Mouse (Mus musculus) cerebellum, postnatal 36 days (tissue): ENCODE measurements around the gene Klhl2.

Experiments used
- DNase-seq, 2 experiments: peaks; one replicate each; pipeline ENCODE4 v3.0.0; 2021 to 2022; ENCODE audit warnings: mixed read lengths in 2 of 2

Klhl2 gene

GRCm38 (mm10) chr8:64764075-64764474 is 85.7 kb downstream of the Klhl2 start:
- DNase-seq: no peak

DNA sequence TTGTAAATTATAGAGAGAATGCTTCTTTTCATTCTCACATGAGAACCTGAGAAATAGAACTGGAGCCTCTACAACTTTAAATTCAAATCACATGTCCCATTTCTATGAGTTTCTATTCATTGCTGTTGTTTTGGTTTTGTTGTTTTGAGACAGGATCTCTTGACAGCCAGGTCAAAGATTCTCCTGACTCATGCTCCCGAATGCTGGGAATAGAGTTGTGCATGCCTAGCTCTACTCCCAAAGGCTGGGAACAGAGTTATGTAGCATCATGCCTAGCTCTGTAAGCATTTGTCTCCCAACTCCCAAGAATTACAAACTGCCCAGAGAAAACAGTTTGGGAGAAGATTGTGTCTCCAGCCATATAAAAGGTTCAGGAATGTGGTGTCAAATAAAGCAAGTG is 87.1 kb downstream of the Klhl2 start:
- no peak for DNase-seq

DNA sequence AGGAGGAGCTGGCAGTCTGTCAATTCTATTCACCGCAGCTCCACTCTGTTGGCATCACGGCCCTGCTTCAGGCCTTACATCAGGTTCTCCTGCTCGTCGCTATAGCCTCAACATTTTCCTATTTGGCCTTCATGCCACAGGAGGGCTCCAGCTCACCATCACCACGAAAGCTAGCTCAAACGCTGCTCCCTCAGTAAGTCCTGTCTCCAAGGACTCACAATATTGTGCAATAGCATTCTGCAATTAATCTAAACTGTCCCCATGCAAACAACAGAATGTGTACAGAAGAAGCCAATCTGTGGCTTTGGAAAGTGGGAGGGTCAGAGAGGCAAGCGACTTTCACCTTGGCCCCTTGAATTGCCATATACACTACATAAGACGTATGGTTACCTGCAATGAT is 88.4 kb downstream of the Klhl2 start:
- peak; percentile 49 to 52 for DNase-seq

GRCm38 (mm10) chr8:64757956-64758355 is 91.9 kb downstream of the Klhl2 start:
- DNase-seq: no peak

GRCm38 (mm10) chr8:64746215-64747058 is 103.4 kb downstream of the Klhl2 start:
- DNase-seq: no peak

DNA sequence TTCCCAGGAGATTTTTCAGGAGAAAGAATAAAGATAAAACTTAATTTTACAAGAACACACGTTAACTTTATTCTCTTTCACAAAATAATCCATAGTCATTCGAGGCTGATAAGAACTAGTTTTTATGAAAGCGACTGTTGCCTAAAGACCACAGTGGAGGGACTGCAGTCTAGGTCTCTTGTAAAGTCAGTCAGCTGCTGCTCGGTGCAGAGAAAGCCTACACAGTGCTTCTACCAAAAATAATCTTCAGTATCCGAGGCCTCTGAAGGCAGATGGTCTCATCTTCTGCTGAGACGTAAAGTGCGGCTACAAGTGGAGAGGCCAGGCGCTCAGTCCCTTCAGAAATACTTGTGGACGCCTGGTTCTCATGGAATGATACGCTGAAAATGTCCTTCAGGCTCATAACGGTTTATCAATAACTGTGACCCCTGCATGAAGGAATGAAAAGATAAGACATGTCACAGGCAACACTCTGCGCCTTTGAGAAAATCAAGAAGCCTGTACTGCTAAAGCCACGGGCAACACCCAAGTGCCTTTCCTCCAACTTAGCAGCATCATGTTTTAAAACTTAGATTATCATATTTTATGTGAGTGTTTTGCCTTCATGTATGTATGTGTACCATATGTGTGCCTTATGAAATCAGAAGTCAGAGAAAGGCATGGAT is 109.1 kb downstream of the Klhl2 start:
- no peak for DNase-seq

GRCm38 (mm10) chr8:64738916-64739315 is 110.9 kb downstream of the Klhl2 start:
- no peak for DNase-seq

GRCm38 (mm10) chr8:64736767-64737323 is 113.0 kb downstream of the Klhl2 start:
- DNase-seq: no peak

- no peak for DNase-seq
Measured at GRCm38 (mm10) chr8:64735161-64735560, 114.7 kb downstream of the Klhl2 start.

DNA sequence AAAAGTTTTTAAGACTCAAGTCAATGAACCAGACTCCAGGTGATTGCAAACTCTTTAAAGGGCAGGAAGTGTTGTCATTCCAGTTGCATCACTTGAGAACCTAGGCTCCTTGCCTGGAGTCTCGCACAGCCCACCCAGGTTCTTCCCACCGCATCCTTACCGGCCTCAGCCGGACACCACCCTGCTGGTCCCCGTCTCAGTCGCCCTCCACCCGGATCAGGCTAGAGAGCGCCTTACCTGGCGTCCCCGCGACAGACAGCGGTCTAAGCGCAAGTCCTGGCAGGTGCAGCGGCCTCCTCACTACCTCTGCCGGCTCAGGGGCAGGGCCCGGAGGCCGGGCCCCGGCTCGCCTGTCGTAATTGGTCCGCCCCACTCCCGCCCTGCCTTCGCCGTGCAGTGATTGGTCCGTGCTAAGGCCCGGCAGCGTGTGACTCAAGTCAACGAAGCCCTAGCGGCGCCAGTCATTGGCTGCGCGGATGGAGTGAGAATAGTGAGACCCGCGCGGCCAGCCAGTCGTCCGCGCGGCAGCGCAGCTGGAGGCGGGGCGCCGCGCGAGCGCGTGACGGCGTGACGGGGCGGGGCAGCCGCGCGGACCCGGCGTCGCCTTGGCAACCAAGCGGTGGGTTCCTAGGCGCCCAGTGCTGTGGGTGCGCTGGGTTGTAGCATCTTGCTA is 116.4 kb downstream of the Klhl2 start, which contains the start of gene Msmo1:
Gene Msmo1, minus strand, starts transcription at position 522 of the 673 bp plus-strand sequence.
- DNase-seq: peak; percentile 94 to 97

GRCm38 (mm10) chr8:64732596-64732995 is 117.2 kb downstream of the Klhl2 start:
- DNase-seq: no peak

GRCm38 (mm10) chr8:64728156-64728555 is 121.7 kb downstream of the Klhl2 start:
- DNase-seq: no peak

DNA sequence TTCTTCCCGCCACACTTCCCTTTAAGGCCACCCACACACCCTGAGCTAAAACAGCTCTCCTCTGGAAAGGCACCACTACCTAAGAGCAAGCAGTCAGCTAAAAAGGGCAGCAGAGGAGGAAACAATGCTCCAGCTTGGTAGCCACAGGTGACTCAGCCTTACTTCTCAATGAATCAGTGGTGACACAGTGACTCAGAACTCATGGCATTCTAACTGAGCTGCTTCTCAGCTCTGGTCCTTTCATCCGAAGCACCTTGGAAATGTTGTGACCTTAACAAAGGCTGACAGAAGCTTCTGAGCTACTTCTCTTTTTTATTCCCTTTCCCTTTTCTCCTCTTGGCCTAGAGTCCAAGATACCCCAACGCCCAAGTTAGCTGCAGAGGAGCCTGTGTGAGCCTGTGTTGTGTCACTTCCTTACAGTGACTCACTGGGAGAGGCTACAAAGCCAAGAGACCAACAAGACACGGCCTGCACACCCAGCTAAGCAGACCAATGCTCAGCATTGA is 123.6 kb downstream of the Klhl2 start:
- no peak for DNase-seq

DNA sequence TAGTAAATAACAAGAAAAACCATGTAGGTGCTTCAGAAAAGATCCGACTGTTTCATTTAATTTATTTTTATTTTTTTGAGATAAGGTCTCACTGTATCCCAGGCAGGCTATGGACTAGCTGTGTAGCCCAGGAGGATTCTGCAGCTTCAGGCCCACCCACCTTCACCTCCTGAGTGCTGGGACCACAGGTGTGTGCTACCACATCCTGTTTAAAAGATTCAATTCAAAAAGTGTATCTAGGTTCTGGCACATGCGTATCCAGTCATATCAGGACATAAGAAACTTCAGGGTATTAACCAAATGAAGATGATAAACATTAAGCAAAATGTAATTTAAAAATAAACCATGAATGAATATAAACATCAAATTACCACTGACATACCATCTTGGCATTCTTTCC is 126.6 kb downstream of the Klhl2 start:
- no peak for DNase-seq

DNA sequence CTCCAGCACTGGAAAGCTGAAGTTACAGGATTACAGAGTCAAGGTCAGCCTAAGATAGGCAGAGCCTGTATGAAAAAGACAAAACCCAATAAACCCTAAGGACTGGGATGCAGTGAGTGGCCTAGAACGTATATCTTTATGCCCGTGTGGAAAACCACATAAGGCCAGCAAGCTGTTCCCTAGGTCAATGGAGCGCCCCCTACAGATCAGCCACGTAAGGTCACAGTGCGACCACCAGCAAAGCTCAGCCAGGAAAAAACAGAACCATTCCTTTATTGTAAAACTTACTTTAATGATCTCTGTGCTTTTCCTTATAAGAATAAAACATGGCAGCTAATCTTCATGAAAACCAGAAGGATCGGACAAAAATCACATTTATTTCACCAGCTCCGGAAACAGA is 131.9 kb downstream of the Klhl2 start:
- DNase-seq: peak in 1 of 2 experiments; percentile 11

DNA sequence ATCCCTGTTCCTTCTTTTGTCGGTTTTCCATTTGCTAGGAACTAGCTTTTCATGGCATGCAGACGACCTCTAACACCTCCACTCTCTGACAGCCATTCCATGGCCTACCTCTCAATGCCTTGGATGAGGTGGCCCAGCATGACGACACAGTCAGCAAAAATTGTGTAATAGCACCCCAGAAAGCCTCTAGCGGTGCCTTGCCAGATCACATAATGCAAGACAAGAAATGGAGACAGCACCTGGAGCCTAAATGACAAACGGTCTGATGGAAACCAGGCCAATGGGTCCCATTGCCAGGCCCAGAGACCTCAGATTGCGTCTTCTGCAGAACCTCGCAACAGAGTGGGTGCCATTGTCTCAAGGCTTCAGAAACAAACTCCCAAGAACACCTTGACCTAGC is 137.3 kb downstream of the Klhl2 start:
- DNase-seq: no peak

GRCm38 (mm10) chr8:64711544-64711943 is 138.3 kb downstream of the Klhl2 start:
- DNase-seq: no peak

DNA sequence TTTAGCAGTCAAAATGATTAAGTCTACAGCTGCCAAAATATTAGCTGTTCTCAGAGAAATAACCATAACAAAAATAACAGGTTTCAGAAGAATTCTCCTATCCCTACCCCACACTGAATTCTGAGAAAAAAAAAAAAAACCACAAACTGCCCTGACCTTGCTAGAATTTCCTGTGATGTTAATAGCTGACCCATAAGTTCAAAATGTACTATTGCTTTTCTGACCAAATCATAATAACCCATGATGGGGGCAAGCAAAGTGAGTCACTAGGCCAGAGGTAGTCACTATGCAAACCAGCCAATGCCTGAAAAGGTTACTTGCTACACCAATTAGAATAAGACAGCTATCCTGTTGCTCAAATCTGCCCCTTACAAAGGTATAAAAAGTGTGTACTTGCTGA is 142.3 kb downstream of the Klhl2 start:
- DNase-seq: no peak

DNA sequence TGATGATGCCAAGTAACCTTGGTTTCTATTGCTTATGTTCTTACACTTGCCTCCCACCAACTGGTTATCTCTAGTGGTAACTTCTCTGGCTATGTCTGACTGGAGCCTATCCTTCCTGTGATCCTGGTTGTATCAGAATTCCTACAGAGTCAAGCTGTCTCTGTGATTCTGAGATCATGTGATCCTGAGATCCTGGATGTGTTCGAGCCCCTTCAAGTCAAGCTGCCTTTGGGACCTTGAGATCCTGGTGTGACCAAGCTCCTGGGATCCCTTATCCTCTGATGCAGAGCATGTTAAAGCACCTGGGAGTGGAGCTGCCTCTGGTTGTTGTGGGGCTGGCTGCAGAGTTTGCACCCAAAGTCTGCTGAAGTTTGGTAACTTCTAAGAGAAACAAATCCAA is 146.6 kb downstream of the Klhl2 start:
- no peak for DNase-seq

GRCm38 (mm10) chr8:64692651-64693201 is 157.1 kb downstream of the Klhl2 start, which contains the start of gene Cpe:
Gene Cpe, minus strand, starts transcription at chr8:64693054.
- peak; percentile 92 to 93 for DNase-seq

- DNase-seq: peak in 1 of 2 experiments; percentile 48
Measured at GRCm38 (mm10) chr8:64691591-64692401, 158.0 kb downstream of the Klhl2 start.

GRCm38 (mm10) chr8:64690845-64691244 is 159.0 kb downstream of the Klhl2 start:
- peak; percentile 18 to 39 for DNase-seq
